Mouse (Mus musculus): ENCODE results near the gene Olfr31. TPM values are rescaled to one million over a fixed set of nuclear protein-coding genes. Genes with fewer than 3 reads are reported as not detected.

The Olfr31 gene
- polyA plus RNA-seq, 1 experiment from 2014 or later = not detected

DNA sequence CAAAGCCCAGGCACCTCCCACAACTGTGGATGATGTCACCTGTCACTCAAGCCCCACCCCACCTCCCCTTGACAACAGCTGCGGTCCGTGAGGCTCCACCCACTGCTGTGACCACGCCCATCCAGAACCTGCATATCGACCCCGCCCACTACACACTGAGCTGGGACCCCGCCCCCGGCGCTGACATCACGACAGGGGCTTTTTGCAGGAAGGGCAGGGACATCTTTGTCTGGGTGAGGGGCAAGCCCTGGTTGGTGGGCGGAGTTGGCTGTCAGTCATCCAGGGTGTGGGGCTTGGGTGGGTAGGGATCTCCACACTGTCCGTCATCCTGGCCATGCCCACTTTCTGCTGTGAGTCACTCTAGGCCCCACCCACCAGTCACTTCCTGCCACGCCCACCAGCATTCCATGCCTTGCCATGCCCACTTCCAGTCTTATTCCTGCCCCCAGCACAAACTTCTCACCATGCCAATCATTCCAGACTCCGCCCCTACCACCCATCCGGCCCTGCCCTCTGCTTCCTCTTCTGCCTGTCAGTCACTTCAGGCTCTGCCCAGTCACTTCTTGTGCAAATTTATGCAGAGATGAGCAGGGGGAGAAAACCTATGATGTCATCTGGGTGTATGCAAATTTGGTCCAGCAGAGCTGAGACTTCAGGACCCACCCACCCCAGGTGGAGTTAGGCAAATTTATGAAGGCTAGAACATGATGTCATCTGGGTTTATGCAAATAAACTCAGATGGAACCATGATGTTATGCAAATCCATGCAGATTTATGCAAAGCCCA, 25.4 kb downstream of the Olfr31 start:
- peaks cover 44% of the 10 kb centered on the region for H3K9me3 ChIP-seq (replicated peaks; ENCODE audit: control insufficient read depth, low read length)
- ATAC-seq (ENCODE audit: low read depth) = no peak
- no peaks in the 10 kb centered on the region for H3K27me3 ChIP-seq (ENCODE audit: control insufficient read depth, insufficient read depth, low read depth, low read length)
- no peak overlapping the region for H3K4me3 ChIP-seq (ENCODE audit: low read depth, low read length)
- no peaks in the 10 kb centered on the region for H3K36me3 ChIP-seq (ENCODE audit: control insufficient read depth, insufficient read depth)
- H3K9ac ChIP-seq (ENCODE audit: low read depth, low read length) = no peak overlapping the region
- 75% methylated on average over 14 of the region's 14 CpGs for WGBS (ENCODE audit: insufficient replicate concordance)
- H3K4me2 ChIP-seq (ENCODE audit: low read depth, low read length) = no peak overlapping the region
- no peaks in the 10 kb centered on the region; the same call in 1 of the 2 replicates for H3K4me1 ChIP-seq (ENCODE audit: control insufficient read depth, low read depth, low read length)
- no peak overlapping the region for H3K27ac ChIP-seq (ENCODE audit: low read length)

DNA sequence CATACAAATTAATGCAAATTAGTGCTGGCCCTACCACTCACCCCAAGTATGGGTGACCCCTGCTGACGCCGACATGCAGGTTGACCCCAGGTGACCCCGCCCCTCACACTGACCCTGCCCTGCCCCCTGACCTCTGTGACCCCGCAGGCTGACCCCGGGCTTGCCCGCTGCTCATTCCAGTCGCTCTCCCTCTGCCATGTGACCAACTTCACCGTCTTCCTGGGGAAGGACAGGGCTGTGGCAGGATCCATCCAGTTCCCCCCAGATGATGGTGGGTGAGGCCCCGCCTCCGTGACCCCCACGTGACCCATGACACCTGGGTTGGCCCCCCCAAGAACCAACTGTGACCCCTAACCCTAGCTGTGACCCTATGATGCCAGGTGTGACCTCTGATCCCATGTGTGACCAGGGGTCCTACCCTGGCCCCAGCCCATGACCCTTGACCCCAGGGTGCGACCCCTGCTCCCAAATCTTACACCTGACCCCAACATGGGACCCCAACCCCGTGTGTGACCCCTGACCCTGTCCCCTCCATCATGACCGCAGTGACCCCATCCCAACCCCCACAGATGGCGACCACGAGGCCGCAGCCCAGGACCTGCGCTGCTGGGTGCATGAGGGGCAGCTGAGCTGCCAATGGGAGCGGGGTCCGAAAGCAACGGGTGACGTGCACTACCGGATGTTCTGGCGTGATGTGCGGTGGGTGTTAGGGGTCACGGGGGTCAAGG, 26.2 kb downstream of the Olfr31 start:
- peaks cover 44% of the 10 kb centered on the region for H3K9me3 ChIP-seq (replicated peaks; ENCODE audit: control insufficient read depth, low read length)
- H3K4me3 ChIP-seq (ENCODE audit: low read depth, low read length) = no peak overlapping the region
- no peak overlapping the region for H3K27ac ChIP-seq (ENCODE audit: low read length)
- H3K4me2 ChIP-seq (ENCODE audit: low read depth, low read length) = no peak overlapping the region
- H3K9ac ChIP-seq (ENCODE audit: low read depth, low read length) = no peak overlapping the region
- no peak for ATAC-seq (ENCODE audit: low read depth)
- H3K4me1 ChIP-seq (ENCODE audit: control insufficient read depth, low read depth, low read length) = no peaks in the 10 kb centered on the region; the same call in 1 of the 2 replicates
- H3K27me3 ChIP-seq (ENCODE audit: control insufficient read depth, insufficient read depth, low read depth, low read length) = no peaks in the 10 kb centered on the region
- no peaks in the 10 kb centered on the region for H3K36me3 ChIP-seq (ENCODE audit: control insufficient read depth, insufficient read depth)
- WGBS (ENCODE audit: insufficient replicate concordance) = 87% methylated on average over 26 of the region's 26 CpGs

DNA sequence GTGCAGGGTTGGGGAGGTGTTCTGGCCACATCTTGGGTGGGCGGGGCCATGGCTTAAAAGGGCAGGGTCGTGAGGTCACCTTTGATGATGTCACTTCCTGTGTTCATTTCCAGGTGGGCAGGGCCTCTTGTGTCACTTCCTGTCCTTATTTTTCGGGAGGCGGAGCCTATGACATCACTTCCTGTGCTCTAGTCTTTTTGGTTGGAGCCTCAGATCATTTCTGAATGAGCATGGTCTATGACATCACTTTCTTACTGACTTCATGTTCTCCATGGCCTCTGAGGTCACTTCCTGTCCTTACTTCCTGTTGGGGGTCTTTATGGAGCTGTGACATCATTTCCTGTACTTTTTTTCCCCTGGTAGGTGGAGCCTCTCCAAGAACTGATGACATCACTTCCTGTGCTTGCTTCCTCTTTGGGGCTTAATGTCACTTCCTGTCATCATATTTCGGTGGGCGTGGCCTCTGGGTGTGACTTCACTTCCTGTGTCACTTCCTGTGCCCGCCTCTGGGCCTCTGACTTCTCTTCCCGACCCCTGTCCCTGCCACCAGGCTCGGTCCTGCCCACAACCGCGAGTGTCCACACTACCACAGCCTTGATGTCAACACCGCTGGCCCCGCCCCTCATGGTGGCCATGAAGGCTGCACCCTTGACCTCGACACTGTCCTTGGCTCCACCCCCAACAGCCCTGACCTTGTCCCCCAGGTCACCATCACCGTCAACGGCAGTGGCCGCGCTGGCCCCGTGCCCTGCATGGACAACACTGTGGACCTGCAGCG, 27.0 kb downstream of the Olfr31 start:
- H3K9ac ChIP-seq (ENCODE audit: low read depth, low read length) = no peak overlapping the region
- peaks cover 44% of the 10 kb centered on the region for H3K9me3 ChIP-seq (replicated peaks; ENCODE audit: control insufficient read depth, low read length)
- 85% methylated on average over 20 of the region's 20 CpGs for WGBS (ENCODE audit: insufficient replicate concordance)
- H3K36me3 ChIP-seq (ENCODE audit: control insufficient read depth, insufficient read depth) = no peaks in the 10 kb centered on the region
- H3K27me3 ChIP-seq (ENCODE audit: control insufficient read depth, insufficient read depth, low read depth, low read length) = no peaks in the 10 kb centered on the region
- H3K4me1 ChIP-seq (ENCODE audit: control insufficient read depth, low read depth, low read length) = no peaks in the 10 kb centered on the region; the same call in 1 of the 2 replicates
- H3K4me2 ChIP-seq (ENCODE audit: low read depth, low read length) = no peak overlapping the region
- ATAC-seq (ENCODE audit: low read depth) = no peak
- H3K27ac ChIP-seq (ENCODE audit: low read length) = no peak overlapping the region
- H3K4me3 ChIP-seq (ENCODE audit: low read depth, low read length) = no peak overlapping the region

DNA sequence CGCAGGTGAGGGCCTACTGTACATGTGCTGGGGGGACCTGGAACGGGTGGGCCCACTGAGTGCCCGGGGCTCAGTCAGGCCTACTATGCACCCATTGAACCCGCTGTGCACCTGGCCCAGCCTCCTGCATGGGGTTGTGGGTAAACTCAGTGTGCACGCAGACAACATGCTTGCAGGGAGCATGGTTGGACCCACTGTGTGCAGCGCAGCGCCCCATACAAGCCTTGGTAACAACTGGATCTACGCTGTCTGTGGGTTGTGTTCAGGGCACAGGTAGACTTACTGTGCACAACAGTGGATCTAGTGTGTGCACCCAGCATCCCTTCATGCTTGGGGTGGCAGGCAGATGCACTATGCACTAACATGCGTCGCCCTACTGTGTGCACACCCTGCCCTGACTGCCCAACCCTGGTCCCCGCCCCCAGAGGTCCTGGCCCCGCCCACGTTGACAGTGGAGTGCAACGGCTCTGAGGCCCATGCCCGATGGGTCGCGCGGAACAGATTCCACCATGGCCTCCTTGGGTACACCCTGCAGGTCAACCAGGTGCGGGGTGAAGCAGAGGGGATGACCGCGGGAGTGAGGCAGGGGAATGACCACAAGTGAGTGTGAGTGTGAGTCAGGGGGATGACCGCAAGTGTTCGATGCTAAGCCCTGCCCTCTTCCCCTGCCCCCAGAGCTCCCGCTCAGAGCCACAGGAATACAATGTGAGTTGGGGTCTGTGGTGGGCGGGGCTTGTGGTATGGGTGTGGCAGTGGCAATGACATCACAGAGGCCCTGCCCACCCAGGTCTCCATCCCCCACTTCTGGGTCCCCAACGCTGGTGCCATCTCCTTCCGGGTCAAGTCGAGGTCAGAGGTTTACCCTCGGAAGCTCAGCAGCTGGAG, 27.9 kb downstream of the Olfr31 start:
- 86% methylated on average over 29 of the region's 29 CpGs for WGBS (ENCODE audit: insufficient replicate concordance)
- Histone ChIP-seq H3K9ac (ENCODE audit: low read depth, low read length) (no peak overlapping the region), H3K27ac (ENCODE audit: low read length) (no peak overlapping the region), H3K4me1 (ENCODE audit: control insufficient read depth, low read depth, low read length) (no peaks in the 10 kb centered on the region; the same call in 1 of the 2 replicates), H3K36me3 (ENCODE audit: control insufficient read depth, insufficient read depth) (no peaks in the 10 kb centered on the region), H3K27me3 (ENCODE audit: control insufficient read depth, insufficient read depth, low read depth, low read length) (no peaks in the 10 kb centered on the region), H3K4me2 (ENCODE audit: low read depth, low read length) (no peak overlapping the region), H3K9me3 (replicated peaks; ENCODE audit: control insufficient read depth, low read length) (peaks cover 44% of the 10 kb centered on the region), H3K4me3 (ENCODE audit: low read depth, low read length) (no peak overlapping the region)
- ATAC-seq (ENCODE audit: low read depth) = no peak

DNA sequence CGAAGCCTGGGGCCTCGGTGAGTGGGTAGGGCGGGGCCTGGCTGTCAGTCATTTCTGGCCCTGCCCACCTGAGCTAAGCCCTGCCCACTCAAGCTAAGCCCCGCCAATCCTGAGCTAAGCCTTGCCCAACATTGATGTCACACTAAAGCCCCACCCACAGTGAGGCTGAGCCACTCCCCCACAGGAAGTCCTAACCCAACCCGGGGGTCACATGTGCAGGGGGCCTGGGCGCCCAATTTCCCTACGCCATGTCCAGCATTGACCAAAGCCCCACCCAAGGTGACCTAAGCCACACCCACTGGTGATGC, 28.5 kb downstream of the Olfr31 start:
- Histone ChIP-seq H3K4me3 (ENCODE audit: low read depth, low read length) (no peak overlapping the region), H3K27me3 (ENCODE audit: control insufficient read depth, insufficient read depth, low read depth, low read length) (no peaks in the 10 kb centered on the region), H3K27ac (ENCODE audit: low read length) (no peak overlapping the region), H3K9me3 (replicated peaks; ENCODE audit: control insufficient read depth, low read length) (peaks cover 44% of the 10 kb centered on the region), H3K4me2 (ENCODE audit: low read depth, low read length) (no peak overlapping the region), H3K9ac (ENCODE audit: low read depth, low read length) (no peak overlapping the region), H3K4me1 (ENCODE audit: control insufficient read depth, low read depth, low read length) (no peaks in the 10 kb centered on the region; the same call in 1 of the 2 replicates), H3K36me3 (ENCODE audit: control insufficient read depth, insufficient read depth) (no peaks in the 10 kb centered on the region)
- no peak for ATAC-seq (ENCODE audit: low read depth)
- WGBS (ENCODE audit: insufficient replicate concordance) = 86% methylated on average over 7 of the region's 7 CpGs

DNA sequence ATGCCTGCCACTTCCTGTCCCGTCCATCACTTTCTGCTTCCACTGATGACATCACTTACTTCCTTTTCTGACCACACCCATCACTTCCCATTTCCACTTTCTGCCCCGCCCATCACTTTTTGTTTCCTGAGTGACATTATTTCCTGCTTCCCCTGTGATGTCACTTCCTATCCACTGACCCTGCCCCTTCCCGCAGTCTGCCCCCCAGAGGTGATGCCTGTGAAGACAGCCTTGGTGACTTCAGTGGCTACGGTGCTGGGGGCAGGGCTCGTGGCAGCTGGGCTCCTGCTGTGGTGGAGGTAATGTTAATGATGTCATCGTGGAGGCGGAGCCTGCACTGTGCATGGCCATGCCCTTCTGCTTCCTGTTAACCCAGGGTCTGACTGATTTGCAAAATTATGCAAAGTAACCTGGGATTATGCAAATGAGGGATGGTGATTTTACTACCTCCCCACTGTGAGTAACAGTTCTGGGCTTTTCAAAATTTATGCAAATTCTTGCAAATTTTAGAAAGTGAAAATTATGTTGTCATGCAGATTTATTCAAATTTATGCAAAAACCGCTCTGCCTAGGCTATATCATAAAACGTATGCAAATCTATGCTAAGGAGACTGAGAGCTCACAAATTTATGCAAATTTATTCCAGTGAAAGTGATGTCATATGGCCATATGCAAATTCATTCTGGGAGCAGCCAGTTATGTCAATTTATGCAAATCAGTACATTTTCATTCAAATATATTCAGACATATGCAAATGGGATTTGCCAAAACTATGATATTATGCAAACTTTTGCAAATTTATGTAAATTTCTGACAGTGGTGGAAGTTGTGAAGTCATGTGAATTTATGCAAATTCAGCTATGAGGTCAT, 29.3 kb downstream of the Olfr31 start:
- no peaks in the 10 kb centered on the region for H3K36me3 ChIP-seq (ENCODE audit: control insufficient read depth, insufficient read depth)
- no peaks in the 10 kb centered on the region for H3K27me3 ChIP-seq (ENCODE audit: control insufficient read depth, insufficient read depth, low read depth, low read length)
- H3K27ac ChIP-seq (ENCODE audit: low read length) = no peak overlapping the region
- peaks cover 44% of the 10 kb centered on the region for H3K9me3 ChIP-seq (replicated peaks; ENCODE audit: control insufficient read depth, low read length)
- ATAC-seq (ENCODE audit: low read depth) = no peak
- no peaks in the 10 kb centered on the region for H3K4me1 ChIP-seq (ENCODE audit: control insufficient read depth, low read depth, low read length)
- H3K4me3 ChIP-seq (ENCODE audit: low read depth, low read length) = no peak overlapping the region
- 77% methylated on average over 9 of the region's 9 CpGs for WGBS (ENCODE audit: insufficient replicate concordance)
- no peak overlapping the region for H3K9ac ChIP-seq (ENCODE audit: low read depth, low read length)
- no peak overlapping the region for H3K4me2 ChIP-seq (ENCODE audit: low read depth, low read length)

DNA sequence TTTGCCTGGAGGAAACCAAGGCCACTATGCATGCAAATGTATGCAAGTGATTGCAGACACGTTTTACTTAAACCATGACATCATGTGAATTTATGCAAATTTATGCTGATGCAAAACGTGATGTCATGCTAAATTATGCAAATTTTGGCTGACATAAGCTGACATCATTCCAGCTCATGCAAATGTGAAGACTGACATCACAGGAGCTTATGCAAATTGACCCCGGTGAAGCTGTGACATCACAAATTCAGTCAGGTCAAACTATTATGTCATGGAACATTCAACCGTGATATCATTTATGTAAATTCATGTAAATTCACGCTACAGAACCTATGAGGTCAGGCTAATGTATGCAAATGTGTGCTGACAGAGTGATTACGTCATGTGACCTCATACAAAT, 30.0 kb downstream of the Olfr31 start:
- Histone ChIP-seq H3K4me1 (ENCODE audit: control insufficient read depth, low read depth, low read length) (no peaks in the 10 kb centered on the region), H3K27ac (ENCODE audit: low read length) (no peak overlapping the region), H3K27me3 (ENCODE audit: control insufficient read depth, insufficient read depth, low read depth, low read length) (no peaks in the 10 kb centered on the region), H3K4me3 (ENCODE audit: low read depth, low read length) (no peak overlapping the region), H3K9me3 (replicated peaks; ENCODE audit: control insufficient read depth, low read length) (peaks cover 40% of the 10 kb centered on the region), H3K9ac (ENCODE audit: low read depth, low read length) (no peak overlapping the region), H3K4me2 (ENCODE audit: low read depth, low read length) (no peak overlapping the region), H3K36me3 (ENCODE audit: control insufficient read depth, insufficient read depth) (no peaks in the 10 kb centered on the region)
- no peak for ATAC-seq (ENCODE audit: low read depth)
- 66% methylated on average over 6 of the region's 6 CpGs for WGBS (ENCODE audit: insufficient replicate concordance)
